Mouse (Mus musculus) neural tube, embryonic 10.5 days (tissue): ENCODE results near the gene Dedd2.
A peak's percentile ranks its signal among the peaks of the same experiment; 100 is the strongest.
"Not testable (repeated sequence)": the region's sequence is repeated elsewhere in the genome, so short reads cannot be mapped to it uniquely, and the experiment has no call there.

ENCODE experiments used
- DNase-seq: peaks from one replicate; pipeline ENCODE4 v3.0.0-alpha.2; 2017; ENCODE audit warnings: low spot score; ENCODE audit errors: extremely low spot score

Dedd2 gene

GRCm38 (mm10) chr7:25220457-25221101 lies at the start of gene Dedd2:
Gene Dedd2 (minus strand): TSS chr7:25220615.
- no peak for DNase-seq

DNA sequence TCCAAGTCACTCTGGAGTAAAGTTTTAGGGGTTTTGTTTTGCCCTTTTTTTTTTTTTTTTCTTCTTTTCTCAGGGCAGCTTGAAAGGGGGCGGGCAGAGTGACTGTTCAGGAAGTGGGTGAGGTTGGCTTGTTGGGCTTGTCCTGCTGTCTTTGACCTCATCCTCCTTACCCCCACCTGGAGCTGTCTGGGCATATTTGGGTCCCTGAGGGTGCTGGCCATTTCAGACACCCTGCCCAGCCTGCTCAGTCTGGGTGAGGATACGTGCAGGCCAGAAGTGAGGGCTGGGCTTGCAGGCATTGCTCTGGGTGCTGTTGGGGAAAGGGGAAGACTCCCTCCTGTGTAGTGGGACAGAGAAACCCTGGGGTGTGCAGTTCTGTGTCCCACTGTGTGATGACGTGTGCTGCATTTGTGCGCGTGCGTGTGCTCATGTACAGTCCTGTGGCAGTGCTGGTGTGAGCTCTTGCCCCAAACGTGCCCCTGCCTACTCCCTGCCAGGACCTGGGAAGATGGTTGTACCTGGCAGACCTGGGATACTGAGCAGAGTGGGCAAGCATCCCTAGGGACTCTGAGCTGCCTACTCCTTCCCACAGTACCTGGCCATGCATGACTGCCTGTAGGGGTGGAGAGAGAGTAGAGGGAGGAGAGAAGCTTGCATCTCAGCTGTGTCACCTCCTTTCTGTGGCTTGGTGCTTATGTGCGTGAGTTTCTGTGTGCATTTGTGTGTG lies 49.3 kb upstream of the Dedd2 start:
- no peak for DNase-seq

- no peak for DNase-seq
Measured at GRCm38 (mm10) chr7:25269029-25269428, 48.6 kb upstream of the Dedd2 start.

GRCm38 (mm10) chr7:25268588-25268987 lies 48.2 kb upstream of the Dedd2 start:
- no peak for DNase-seq

- peak; percentile 99 for DNase-seq
Measured at GRCm38 (mm10) chr7:25267751-25268463, 47.5 kb upstream of the Dedd2 start.

DNA sequence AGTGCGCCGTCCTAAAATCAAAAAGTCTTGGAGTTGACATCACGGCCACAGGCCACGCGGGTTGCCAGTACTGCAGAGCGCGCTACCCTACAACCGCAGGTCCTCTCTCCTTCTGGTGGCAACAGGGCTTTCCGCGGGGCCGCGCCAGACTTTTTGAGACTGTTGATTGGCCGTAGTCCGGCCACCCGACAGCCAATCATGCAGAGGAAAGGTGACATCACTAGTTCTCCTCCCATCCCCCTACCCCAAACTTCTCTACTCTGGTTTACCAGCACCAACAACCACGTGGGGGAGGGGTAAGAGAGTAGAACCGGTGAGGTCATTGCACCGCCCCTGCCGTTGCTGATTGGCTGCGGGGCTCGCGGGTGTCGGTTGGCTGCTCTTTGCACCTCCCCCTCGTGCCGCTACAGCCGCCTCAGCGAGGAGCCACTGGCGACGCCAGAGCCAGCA lies 46.9 kb upstream of the Dedd2 start, which contains the start of gene Cic:
Gene Cic, plus strand, starts transcription at position 404 of the 450 bp plus-strand sequence.
- no peak for DNase-seq

DNA sequence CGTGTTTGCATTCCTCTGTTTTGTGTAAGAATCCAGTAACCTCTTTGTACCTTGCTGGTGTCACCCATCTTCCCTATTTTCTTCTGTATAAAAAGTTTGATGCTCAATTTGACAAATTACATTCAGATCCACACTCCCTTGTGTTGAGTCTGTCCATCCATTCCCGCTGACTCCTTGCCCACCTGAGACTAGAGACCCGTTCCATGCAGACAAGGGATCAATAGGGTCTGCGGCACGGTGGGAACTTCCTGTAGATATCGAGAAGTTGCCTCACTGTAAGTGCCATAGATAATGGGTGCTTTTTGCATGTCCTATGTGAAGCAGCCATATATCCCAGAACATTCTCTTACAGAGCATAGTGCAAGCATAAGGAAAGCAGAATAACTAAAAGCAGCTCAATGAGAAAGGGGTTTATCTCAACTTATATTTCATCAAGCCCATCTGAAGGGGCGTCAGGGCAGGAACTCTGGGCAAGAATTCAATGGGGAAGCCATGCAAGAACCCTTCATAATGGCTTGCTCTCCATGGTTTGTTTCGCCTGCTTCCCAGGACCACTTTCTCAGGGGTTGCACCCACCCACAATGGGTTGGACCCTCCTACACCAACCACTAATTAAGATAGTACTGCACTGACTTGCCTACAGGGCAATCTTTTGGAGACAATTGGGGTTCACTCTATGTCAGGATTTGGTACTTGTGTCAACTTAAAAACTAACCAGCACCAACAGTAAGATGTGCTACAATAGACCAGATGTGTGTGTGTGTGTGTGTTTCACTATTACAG lies 46.0 kb upstream of the Dedd2 start:
- DNase-seq = no peak

DNA sequence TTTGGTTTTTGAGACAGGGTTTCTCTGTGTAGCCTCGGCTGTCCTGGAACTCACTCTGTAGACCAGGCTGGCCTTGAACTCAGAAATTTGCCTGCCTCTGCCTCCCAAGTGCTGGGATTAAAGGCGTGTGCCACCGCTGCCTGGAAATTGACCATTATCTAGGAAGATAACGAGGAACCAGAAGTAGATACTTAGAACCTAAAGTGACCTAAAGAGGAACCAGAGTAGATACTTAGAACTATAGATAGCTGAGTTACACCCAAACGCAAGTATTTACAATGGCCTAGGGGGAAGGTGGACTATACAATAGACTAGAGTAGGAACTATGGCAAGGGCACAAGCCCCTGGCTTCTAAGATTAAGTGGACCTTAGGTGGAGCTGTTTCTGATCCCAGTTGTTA lies 45.3 kb upstream of the Dedd2 start:
- not testable (repeated sequence) for DNase-seq

- DNase-seq = no peak
Measured at GRCm38 (mm10) chr7:25263968-25264870, 43.8 kb upstream of the Dedd2 start.

GRCm38 (mm10) chr7:25261896-25262295 lies 41.5 kb upstream of the Dedd2 start:
- DNase-seq = no peak

DNA sequence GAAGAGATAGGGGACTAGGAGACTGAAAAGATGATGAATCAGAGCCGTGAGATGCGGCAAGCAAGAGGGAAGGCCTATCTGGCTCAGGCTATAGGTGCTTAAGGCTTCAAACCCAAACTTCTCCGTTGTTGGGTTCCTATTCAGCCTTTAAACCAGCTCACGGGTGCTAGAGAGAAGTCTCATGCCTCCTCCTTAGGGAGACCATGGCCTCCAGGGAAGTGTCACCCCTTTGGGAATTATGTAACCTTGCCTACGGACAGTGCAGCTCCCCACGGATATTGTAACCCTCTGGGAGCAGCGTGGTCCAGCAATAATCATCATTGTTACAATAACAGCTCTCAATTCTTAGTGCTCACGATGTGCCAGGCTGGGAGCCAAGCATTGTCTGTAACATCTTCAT lies 31.4 kb upstream of the Dedd2 start:
- no peak for DNase-seq

- DNase-seq = peak; percentile 78
Measured at GRCm38 (mm10) chr7:25251071-25251791, 30.8 kb upstream of the Dedd2 start.

- peak; percentile 98 for DNase-seq
Measured at GRCm38 (mm10) chr7:25250141-25250972, 29.9 kb upstream of the Dedd2 start, which contains the start of gene Erf. Gene Erf (minus strand): TSS chr7:25250761.

- peak; percentile 89 for DNase-seq
Measured at GRCm38 (mm10) chr7:25249314-25250140, 29.1 kb upstream of the Dedd2 start.

DNA sequence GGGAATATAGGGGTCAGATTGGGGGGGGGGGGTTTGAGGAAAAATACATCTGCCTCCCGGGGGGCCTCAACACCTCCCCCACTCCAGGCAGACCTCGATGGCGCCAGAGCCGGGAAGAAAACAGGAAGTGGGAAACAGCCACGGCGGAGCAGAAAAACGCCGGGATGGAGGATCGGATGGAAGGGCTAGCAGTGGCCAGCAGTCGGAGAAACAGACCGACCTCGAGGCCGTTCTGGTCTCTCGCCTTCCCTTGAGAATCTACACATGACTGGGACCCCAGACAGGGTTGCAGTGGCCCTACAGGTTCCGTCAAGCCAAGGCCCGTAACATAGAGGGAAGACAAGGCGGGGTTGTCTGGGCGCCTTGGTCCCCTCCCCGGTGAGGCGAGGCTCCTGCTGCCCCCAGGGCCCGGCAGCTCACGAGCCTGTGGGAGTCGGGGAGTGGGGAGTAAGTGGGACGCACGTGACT lies 28.5 kb upstream of the Dedd2 start:
- DNase-seq = no peak

- peak; percentile 54 for DNase-seq
Measured at GRCm38 (mm10) chr7:25248018-25248647, 27.7 kb upstream of the Dedd2 start.

GRCm38 (mm10) chr7:25247498-25247897 lies 27.1 kb upstream of the Dedd2 start:
- DNase-seq = no peak
